Mouse (Mus musculus): Measurements from ENCODE around the gene Gm5134. TPM values are rescaled to one million over a fixed set of nuclear protein-coding genes. Genes with fewer than 3 reads are reported as not detected.

Gene Gm5134
- total RNA-seq (2021), result not detected
- long read RNA-seq, experiment 1, result 0 reads
- long read RNA-seq, experiment 2, result 0 reads

DNA sequence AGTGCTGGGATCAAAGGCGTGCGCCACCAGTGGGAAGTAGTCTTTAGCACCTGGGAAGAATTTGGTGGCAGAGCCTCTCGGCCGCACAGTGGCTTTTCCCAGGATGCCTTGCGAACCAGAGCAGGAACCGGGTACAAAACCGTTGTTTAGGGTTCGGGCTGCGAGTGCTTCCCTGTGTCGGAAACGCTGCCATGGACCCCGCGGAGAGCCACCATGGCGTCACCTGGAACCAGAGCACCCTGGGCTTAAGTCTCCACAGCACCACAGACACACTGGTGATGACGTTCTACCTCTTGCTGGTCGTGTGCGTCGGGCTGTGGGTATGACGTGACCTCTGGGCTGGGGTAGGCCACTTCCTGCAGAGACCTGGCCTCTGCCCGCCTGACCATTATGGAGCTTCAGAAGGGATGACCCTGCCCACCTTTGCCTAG is at the start of gene Gm5134:
Gm5134 (plus strand) TSS at position 134 of the 431 bp plus-strand sequence.
- no peak for DNase-seq

- DNase-seq, result no peak
These were observed 47.4 kb upstream of the Gm5134 start for GRCm38 (mm10) chr10:75906882-75907281.

DNA sequence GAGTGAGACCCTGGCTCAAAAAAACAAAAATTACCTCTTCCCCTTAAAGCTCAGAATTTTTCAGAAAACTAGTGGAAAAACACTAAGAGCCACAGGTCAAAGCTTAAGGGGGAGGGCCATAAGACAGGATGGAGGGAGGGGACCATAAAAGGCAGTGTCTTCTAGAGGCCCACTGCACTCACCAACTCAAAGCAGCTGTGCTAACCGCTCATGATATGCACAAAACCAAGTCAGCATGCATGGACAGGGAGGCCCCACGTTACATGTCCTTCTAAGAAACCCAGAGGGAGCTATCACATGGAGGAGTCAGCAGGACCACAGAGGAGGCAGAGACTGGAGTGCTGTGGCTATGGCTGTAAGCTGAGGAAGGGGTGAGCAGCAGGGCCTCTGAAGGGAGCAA is 43.6 kb upstream of the Gm5134 start:
- no peak for DNase-seq

GRCm38 (mm10) chr10:75913013-75913589 is 41.2 kb upstream of the Gm5134 start:
- DNase-seq, result no peak

DNA sequence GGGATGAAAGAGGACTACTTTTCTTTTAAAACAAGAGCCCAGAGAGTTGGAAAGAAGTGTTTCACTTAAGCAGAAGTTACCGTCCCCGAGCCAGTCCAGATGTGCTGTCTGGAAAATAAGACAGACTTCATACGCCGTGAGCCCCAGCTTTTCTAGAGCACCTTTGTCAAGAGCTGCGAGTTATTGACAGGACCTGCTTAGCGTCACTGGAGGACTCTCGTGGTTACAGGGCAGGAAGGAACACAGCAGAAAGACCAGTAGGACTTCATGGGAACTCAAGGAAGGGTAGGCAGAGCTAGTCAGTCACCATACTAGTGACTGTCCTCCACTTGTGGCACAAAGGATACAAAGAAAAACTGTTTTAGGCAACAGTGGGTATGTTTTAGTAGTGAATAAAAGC is 38.8 kb upstream of the Gm5134 start:
- no peak for DNase-seq

- DNase-seq, result no peak
These were observed 37.5 kb upstream of the Gm5134 start for GRCm38 (mm10) chr10:75916840-75917239.

GRCm38 (mm10) chr10:75919026-75919425 is 35.3 kb upstream of the Gm5134 start:
- DNase-seq, result no peak

- DNase-seq, result peak; percentile 95
These were observed 33.1 kb upstream of the Gm5134 start, which contains the start of gene Smarcb1 for GRCm38 (mm10) chr10:75921026-75921725. Smarcb1 (minus strand) TSS chr10:75921617.

- DNase-seq, result no peak
These were observed 32.4 kb upstream of the Gm5134 start for GRCm38 (mm10) chr10:75921726-75922560.

DNA sequence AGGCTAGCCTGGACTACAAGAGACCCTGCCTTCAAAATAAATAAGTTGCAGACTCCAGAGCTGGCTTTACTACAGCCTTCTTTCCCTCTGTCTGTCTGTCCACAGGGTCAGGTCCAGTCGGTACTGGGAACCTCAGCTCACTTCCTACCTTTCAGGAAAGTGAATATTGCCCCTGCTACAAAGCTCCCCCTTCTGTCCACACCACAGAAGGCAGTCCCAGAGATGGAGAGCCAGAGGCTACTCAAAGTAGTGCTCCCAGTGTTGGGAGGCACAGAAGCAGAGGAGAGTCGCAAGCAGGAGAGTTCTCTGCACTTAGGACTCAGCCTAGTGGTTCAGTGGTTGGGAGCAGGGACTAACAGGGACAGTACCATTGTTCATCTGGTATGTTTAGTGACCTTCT is 30.0 kb upstream of the Gm5134 start:
- DNase-seq, result no peak

DNA sequence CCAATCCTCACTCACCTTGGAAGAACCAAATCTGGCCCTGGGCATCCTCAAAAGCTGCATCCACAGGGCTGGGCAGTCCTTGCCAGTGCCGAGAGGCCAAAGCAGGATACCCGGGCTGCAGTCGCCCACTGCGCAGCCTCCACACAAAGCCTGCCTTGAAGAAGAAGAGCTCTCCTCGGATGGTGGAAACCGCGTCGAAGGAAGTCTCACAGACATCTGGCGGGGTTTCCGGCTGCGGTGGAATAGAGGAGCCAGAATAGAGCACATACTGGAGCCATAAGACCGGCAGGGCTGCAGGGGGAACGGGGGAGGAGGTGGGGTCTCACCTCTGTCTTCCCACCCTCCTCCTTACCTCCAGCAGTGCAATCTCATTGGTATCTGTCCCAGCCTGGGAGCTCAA is 27.9 kb upstream of the Gm5134 start:
- DNase-seq, result no peak

DNA sequence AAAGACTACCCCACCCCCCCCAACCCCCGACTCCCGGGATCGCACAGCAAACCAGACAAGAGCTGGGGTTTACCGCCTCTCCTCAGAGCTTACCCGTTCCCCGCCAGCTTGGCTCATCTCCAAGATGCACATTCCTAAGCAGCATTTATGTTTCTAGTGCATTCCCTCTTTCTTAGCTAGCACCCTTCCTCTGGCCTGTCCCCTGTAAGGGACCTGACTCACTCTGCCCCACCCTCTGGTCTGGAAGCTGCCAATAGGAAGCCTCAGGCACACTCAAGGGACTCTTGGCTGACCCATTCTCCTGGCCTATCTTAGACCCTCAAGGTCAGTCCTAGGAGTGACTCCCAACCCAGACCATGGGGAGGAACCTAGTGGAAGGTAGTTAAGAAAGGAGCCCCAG is 24.0 kb upstream of the Gm5134 start:
- no peak for DNase-seq

- DNase-seq, result no peak
These were observed 23.0 kb upstream of the Gm5134 start for GRCm38 (mm10) chr10:75931311-75931710.

GRCm38 (mm10) chr10:75932081-75932678 is 22.1 kb upstream of the Gm5134 start:
- peak; percentile 71 for DNase-seq

DNA sequence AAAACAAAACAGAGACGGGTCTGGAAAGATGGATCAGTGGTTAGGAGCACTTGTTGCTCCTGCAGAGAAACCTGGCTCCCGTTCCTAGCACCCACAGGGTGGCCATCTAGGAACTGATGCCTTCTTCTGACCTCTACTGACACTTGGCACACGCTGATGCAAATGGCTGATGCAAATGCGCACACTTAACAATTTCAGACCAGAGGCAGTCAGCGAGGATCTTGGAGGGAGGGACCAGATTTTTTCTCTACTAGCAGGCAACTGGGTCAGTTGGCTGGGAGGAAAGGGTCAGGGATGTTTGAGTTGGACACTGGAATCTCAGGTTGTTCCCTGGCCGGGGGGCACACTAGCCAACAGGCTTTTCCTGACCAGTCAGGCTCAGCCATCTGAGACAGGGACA is 21.4 kb upstream of the Gm5134 start, which contains the start of gene Chchd10:
Chchd10 (plus strand) TSS at position 240 of the 400 bp plus-strand sequence.
- no peak for DNase-seq

GRCm38 (mm10) chr10:75934991-75935390 is 19.3 kb upstream of the Gm5134 start:
- DNase-seq, result no peak

GRCm38 (mm10) chr10:75935680-75936541 is 18.4 kb upstream of the Gm5134 start, which contains the start of gene Mmp11:
Mmp11 (minus strand) TSS chr10:75936496.
- peak; percentile 63 for DNase-seq

GRCm38 (mm10) chr10:75936909-75937667 is 17.2 kb upstream of the Gm5134 start:
- DNase-seq, result no peak

GRCm38 (mm10) chr10:75937851-75938643 is 16.3 kb upstream of the Gm5134 start:
- no peak for DNase-seq

Measured in gastrocnemius, postnatal 10 days (tissue).